Mouse (Mus musculus): Measurements from ENCODE around the gene Igf2bp2.

DNA sequence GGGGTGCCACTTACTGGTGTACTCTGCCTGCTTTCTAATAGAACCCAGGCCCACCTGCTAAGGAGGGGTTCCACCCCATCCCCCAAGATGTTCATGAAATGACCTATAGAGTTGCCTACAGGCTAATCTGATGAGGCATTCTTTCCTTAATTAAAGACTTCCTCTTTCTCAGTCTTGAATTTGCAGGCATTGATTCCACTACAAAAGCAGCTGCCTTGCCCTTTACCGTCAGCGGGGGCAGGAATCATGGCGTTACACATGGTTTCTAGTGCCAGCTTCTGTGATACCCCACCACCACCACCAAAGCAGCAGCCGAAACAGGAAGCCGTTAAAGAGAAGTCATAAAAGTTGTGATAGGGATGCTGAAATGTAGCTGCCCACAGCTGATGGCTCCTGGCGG lies 47.0 kb downstream of the Igf2bp2 start:
- no peak for TF ChIP-seq CTCF (conservative IDR thresholded peaks at IDR 0.05; ENCODE audit: low read length)
- TF ChIP-seq POU5F1 (IDR thresholded peaks at IDR 0.05; ENCODE audit: borderline replicate concordance, low read length), result no peak
